Mouse (Mus musculus) heart, postnatal 0 days (tissue): ENCODE measurements around the gene Mob3b. TPM values are rescaled to one million over a fixed set of nuclear protein-coding genes. Genes with fewer than 3 reads are reported as not detected.
"Not testable (repeated sequence)": the region's sequence is repeated elsewhere in the genome, so short reads cannot be mapped to it uniquely, and the experiment has no call there.

ENCODE experiments used
- ATAC-seq: fragments of 200-750 bp; cut with Nextera tagmentation; 2 replicates; pipeline ENCODE4 v1.8.0; 2017; ENCODE audit warnings: low read depth, moderate number of reproducible peaks, moderate library complexity; ENCODE audit not compliant: insufficient read depth
- DNase-seq: peaks from one replicate; pipeline ENCODE4 v3.0.0-alpha.2; 2016; ENCODE audit warnings: low spot score
- H3K27ac ChIP-seq: fragments of 300-500 bp; sonication (generic); 2 replicates; pipeline ENCODE4 v1.5.1; 2014; ENCODE audit warnings: low read depth, mild to moderate bottlenecking
- H3K27me3 ChIP-seq: fragments of 300-500 bp; sonication (generic); 2 replicates; pipeline ENCODE4 v1.6.1; 2014; ENCODE audit warnings: low read length, mixed read lengths; ENCODE audit not compliant: control insufficient read depth, insufficient read depth
- H3K36me3 ChIP-seq: fragments of 300-500 bp; sonication (generic); replicated peaks from 2 replicates; pipeline ENCODE4 v1.6.1; 2014; ENCODE audit warnings: low read length, mixed read lengths; ENCODE audit not compliant: control insufficient read depth, insufficient read depth
- H3K4me1 ChIP-seq: fragments of 300-500 bp; sonication (generic); 2 replicates; pipeline ENCODE4 v1.6.1; 2014; ENCODE audit warnings: antibody characterized with exemption; ENCODE audit not compliant: control insufficient read depth, insufficient read depth
- H3K4me2 ChIP-seq: fragments of 300-500 bp; sonication (generic); 2 replicates; pipeline ENCODE4 v1.6.1; 2014; ENCODE audit warnings: low read depth, mild to moderate bottlenecking, low read length, moderate library complexity
- H3K4me3 ChIP-seq: fragments of 300-500 bp; sonication (generic); 2 replicates; pipeline ENCODE4 v1.5.1; 2014; ENCODE audit warnings: low read depth, low read length
- H3K9ac ChIP-seq: fragments of 300-500 bp; sonication (generic); replicated peaks from 2 replicates; pipeline ENCODE4 v1.6.1; 2014; ENCODE audit warnings: low read depth, low read length, mixed read lengths
- H3K9me3 ChIP-seq: fragments of 300-500 bp; sonication (generic); replicated peaks from 2 replicates; pipeline ENCODE4 v1.6.1; 2016; ENCODE audit warnings: low read length; ENCODE audit not compliant: control insufficient read depth
- CTCF ChIP-seq: IDR thresholded peaks from 2 replicates; pipeline ENCODE4 v1.5.1; 2016; ENCODE audit warnings: antibody characterized with exemption, control low read depth, low read depth
- EP300 ChIP-seq: IDR thresholded peaks from 2 replicates; pipeline ENCODE4 v1.6.1; 2016; ENCODE audit warnings: antibody characterized with exemption, low read depth
- WGBS: fragments of 180-500 bp; shearing (Covaris S2); extraction: QIAGEN DNeasy Blood & Tissue Kit; methylation state at CpG from one replicate; pipeline ENCODE4 v1.1.7; 2014; 5-methylcytosine and 5-hydroxymethylcytosine counted together
- polyA plus RNA-seq: library from polyadenylated mRNA; unstranded; fragments of >200 nt; fragmentation: Nextera tagmentation; extraction: Ambion mirVana; gene quantifications from 2 replicates; pipeline ENCODE4 v1.2.1, GENCODE M21; 2015
- total RNA-seq: library from RNA; depleted of rRNA; stranded (reverse); fragments of >200 nt; gene quantifications from 2 replicates; pipeline ENCODE4 v1.2.3, GENCODE M21; 2014; ENCODE audit warnings: low replicate concordance

Gene Mob3b
- total and polyA plus RNA-seq, 2 experiments from 2014 or later, result 1.0 to 2.0 TPM

DNA sequence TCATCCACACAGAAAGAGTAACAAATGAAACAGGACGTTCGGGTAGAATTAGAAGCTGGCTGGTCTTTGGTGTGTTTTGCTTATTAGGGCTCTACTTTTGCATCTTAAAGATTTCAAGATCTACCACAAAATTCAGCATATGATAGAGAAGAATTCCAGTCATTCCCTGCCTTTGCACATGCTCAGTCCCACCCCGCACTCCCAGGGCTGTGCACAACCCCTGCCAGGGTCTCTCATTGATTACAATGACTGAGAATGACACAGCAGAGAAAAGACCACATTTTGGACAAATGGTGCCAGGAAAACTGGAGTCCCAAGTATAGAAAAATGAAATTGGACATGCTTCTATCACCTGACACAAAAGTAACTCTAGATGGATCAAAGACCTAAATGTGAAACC, 245.1 kb downstream of the Mob3b start:
- no peaks in the 10 kb centered on the region for H3K27me3 ChIP-seq
- no peak overlapping the region for H3K9ac ChIP-seq
- ATAC-seq (no peak), DNase-seq (no peak)
- no peak overlapping the region for H3K4me2 ChIP-seq
- H3K4me3 ChIP-seq, result no peak overlapping the region
- 70% methylated on average over 3 of the region's 3 CpGs for WGBS
- H3K9me3 ChIP-seq, result no peaks in the 10 kb centered on the region
- H3K4me1 ChIP-seq, result no peaks in the 10 kb centered on the region
- no peak overlapping the region for H3K27ac ChIP-seq
- no peak for TF ChIP-seq CTCF
- no peak for TF ChIP-seq EP300
- H3K36me3 ChIP-seq, result no peaks in the 10 kb centered on the region

DNA sequence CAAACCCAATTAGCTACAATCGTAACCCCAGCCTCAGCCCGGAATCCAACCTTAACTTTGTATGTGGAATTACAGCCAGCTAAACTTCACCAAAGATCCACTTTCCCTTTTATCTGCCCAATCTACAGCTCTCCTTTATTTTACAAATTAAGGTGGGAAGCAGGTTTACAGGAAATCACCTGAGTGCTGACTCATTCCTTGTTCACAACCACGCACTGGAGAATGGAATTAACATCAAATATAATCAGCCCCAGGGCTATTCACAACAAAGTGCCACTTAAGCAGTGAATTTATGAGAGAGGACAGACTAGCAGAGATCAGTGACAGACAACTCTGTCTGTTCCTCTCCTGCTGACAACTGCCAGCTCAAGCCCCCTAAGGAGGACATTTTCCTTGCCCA, 245.9 kb downstream of the Mob3b start:
- no peaks in the 10 kb centered on the region for H3K36me3 ChIP-seq
- TF ChIP-seq EP300, result no peak
- TF ChIP-seq CTCF, result no peak
- H3K4me1 ChIP-seq, result no peaks in the 10 kb centered on the region
- ATAC-seq, result no peak
- no peaks in the 10 kb centered on the region for H3K9me3 ChIP-seq
- H3K4me2 ChIP-seq, result no peak overlapping the region
- WGBS, result 73% methylated on average over 3 of the region's 3 CpGs
- no peak for DNase-seq
- H3K4me3 ChIP-seq, result no peak overlapping the region
- no peak overlapping the region for H3K9ac ChIP-seq
- H3K27me3 ChIP-seq, result no peaks in the 10 kb centered on the region
- H3K27ac ChIP-seq, result no peak overlapping the region

DNA sequence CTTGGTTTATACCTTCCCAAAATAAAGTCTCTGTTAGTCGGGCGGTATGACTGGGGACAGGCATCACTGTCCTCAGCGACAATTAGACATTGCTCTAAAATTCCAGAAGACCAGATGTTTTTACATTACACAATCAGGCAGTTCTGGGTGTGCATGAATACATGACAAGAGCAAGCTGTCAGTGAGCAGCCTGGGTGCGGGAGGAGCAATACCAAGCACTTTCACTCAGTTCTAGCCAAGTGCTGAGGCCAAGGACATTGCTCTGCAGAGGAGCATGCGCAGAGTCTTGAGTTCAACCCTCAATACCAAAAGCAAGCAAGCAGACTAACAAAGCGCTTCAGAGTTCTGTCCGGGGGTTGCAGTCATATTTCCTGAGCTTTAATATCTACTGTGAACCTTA, 249.2 kb downstream of the Mob3b start:
- no peaks in the 10 kb centered on the region for H3K36me3 ChIP-seq
- ATAC-seq, result peak; percentile 49; the same call in 1 of the 2 replicates
- no peak overlapping the region for H3K27ac ChIP-seq
- no peak overlapping the region for H3K4me3 ChIP-seq
- no peak overlapping the region for H3K9ac ChIP-seq
- no peak overlapping the region for H3K4me2 ChIP-seq
- no peaks in the 10 kb centered on the region for H3K4me1 ChIP-seq
- WGBS, result 67% methylated on average over 7 of the region's 7 CpGs
- no peak for DNase-seq
- no peaks in the 10 kb centered on the region for H3K27me3 ChIP-seq
- no peaks in the 10 kb centered on the region for H3K9me3 ChIP-seq
- TF ChIP-seq CTCF (no peak), EP300 (no peak)

DNA sequence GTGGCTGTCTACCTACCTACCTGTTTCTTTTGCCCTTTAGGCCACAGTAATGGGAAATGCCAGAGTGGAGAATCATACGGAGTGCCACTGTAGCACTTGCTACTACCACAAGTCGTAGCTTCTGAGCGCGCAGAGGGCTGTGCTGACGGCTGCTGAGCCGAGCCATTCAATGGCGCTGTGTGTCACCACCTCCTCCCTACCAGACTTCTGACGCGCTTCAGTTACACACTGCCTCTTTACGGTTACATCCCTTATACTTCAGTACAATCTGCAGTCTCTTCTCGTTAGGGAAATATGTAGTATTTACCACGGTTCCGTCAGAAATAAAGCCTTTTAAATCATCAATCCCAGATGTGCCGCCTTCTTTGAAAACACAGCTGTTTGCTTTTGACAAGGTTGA, 250.3 kb downstream of the Mob3b start:
- no peak for TF ChIP-seq CTCF
- TF ChIP-seq EP300, result no peak
- Histone ChIP-seq H3K4me3 (no peak overlapping the region), H3K36me3 (no peaks in the 10 kb centered on the region), H3K9me3 (no peaks in the 10 kb centered on the region), H3K27ac (no peak overlapping the region), H3K27me3 (no peaks in the 10 kb centered on the region), H3K9ac (no peak overlapping the region), H3K4me2 (peak overlapping the region; percentile 22; the same call in 1 of the 2 replicates), H3K4me1 (no peaks in the 10 kb centered on the region)
- 42% methylated on average over 14 of the region's 14 CpGs for WGBS
- ATAC-seq (no peak), DNase-seq (no peak)

DNA sequence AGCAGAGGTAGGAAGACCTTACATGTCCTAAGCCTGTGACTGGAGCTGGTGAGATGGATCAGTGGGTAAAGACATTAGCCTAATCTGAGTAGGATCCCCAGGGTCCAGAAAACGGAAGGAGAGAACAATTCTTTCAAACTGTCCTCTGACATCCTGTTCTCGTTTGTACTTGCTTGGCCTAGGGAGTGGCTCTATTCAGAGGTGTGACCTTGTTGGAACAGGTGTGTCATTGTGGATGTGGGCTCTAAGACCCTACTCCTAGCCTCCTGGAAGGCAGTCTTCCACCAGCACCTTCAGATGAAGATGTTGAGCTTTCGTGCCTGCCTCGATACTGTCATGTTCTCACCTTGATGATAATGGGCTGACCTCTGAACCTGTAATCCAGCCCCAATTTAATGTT, 251.1 kb downstream of the Mob3b start:
- no peaks in the 10 kb centered on the region for H3K36me3 ChIP-seq
- H3K9me3 ChIP-seq, result no peaks in the 10 kb centered on the region
- no peak overlapping the region for H3K4me3 ChIP-seq
- DNase-seq (no peak), ATAC-seq (no peak)
- 80% methylated on average over 4 of the region's 4 CpGs for WGBS
- H3K27ac ChIP-seq, result no peak overlapping the region
- H3K9ac ChIP-seq, result no peak overlapping the region
- TF ChIP-seq EP300 (no peak), CTCF (no peak)
- H3K27me3 ChIP-seq, result no peaks in the 10 kb centered on the region
- no peaks in the 10 kb centered on the region for H3K4me1 ChIP-seq
- no peak overlapping the region for H3K4me2 ChIP-seq

DNA sequence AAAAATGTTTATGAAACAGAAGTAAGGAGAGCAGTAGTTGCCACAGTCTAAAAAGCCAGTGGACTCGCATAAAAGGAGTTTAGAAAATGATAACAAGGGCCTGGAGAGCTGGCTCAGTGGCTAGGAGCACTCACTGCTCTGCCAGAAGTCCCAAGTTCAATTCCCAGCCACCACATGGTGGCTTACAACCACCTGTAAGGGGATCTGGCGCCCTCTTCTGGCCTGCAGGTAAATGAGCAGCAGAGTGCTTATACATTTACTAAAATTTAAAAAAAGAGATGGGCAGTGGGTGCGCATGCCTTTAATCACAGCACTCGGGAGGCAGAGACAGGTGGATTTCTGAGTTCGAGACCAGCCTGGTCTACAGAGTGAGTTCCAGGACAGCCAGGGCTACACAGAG, 251.9 kb downstream of the Mob3b start:
- no peak for DNase-seq
- H3K27ac ChIP-seq, result no peak overlapping the region
- no peaks in the 10 kb centered on the region for H3K4me1 ChIP-seq
- no peaks in the 10 kb centered on the region for H3K27me3 ChIP-seq
- no peak overlapping the region for H3K9ac ChIP-seq
- ATAC-seq, result no peak
- TF ChIP-seq CTCF (0 out of 2 replicates have a peak, but pooled peaks have one; percentile 11), EP300 (no peak)
- WGBS, result 65% methylated on average over 5 of the region's 5 CpGs
- no peak overlapping the region for H3K4me3 ChIP-seq
- no peak overlapping the region for H3K4me2 ChIP-seq
- no peaks in the 10 kb centered on the region for H3K9me3 ChIP-seq
- H3K36me3 ChIP-seq, result no peaks in the 10 kb centered on the region

DNA sequence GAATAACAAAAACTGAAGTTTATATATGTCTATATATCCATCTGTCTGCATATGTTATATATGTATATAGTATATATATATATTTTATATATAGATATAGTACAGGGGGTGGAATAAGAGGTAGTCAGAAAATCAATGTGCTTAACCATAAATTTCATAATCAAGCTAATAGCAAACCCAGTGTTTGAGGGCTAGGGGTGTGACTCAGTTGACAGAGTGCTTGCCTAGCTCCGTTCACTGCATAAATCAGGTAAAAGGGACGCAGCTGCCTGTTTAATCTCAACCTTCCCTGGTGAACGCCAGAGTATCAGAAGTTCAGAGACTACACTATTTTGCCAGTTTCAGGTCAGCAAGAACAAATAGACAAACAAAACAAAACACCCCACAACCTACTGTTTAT, 255.7 kb downstream of the Mob3b start:
- not testable (repeated sequence) for H3K4me3 ChIP-seq, ATAC-seq, H3K36me3 ChIP-seq, H3K4me2 ChIP-seq, H3K27me3 ChIP-seq, H3K9me3 ChIP-seq, H3K4me1 ChIP-seq, DNase-seq, H3K9ac ChIP-seq, H3K27ac ChIP-seq
- 60% methylated on average over 3 of the region's 3 CpGs for whole genome bisulfite sequencing
